Mouse (Mus musculus) heart, postnatal 0 days (tissue): ENCODE data around the gene Ssbp3.

Source experiments
- CTCF ChIP-seq: IDR thresholded peaks from 2 replicates; pipeline ENCODE4 v1.5.1; 2016; ENCODE audit warnings: antibody characterized with exemption, control low read depth, low read depth
- EP300 ChIP-seq: IDR thresholded peaks from 2 replicates; pipeline ENCODE4 v1.6.1; 2016; ENCODE audit warnings: antibody characterized with exemption, low read depth

DNA sequence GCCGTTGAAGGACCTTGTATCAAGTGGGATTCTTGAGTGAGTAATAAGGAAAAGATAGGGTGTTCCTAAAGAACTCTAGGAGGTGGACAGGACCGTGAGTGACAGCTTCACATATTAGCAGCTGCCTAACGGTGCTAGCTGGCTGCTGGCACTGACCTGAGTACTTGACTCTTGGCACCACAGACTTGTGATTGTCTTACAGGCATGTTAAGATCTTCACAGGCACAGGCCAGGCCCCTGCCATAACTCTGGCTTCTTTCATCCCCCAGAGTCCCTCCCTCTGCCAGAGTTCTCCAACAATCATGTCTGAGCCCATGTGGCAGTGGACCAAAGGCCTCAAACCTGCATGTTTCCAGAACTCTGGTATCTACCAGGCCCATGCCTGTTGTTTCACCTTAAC, 108.0 kb downstream of the Ssbp3 start:
- TF ChIP-seq CTCF (no peak), EP300 (no peak)
